Mouse (Mus musculus): ENCODE results near the gene Clca2.

DNA sequence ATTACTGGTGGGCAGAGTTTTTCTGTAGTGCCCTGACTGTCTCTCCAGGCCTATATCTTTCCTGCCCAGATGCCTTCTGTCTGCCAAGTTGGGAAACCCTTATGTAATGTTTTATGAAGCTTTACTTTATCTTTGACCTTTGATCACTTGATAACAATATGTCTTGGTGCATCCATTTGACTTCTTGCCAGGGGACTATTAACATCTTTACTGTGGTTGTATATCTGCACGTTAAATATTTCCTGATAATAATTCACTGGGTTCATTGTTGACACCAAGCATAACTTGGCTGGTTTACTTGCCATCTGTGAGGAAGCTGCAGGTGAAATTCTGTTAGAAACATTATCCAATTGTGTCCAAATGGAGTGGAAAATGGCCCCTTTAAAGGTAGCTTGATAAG is 16.2 kb downstream of the Clca2 start:
- TF ChIP-seq POLR2A (IDR thresholded peaks at IDR 0.05; ENCODE audit: insufficient read depth, low read depth, low read length) = no peak
- no peak for TF ChIP-seq CTCF (IDR thresholded peaks at IDR 0.05; ENCODE audit: insufficient read depth, low read depth, low read length)
